Mouse (Mus musculus): ENCODE measurements around the gene Olfr1416. TPM values are rescaled to one million over a fixed set of nuclear protein-coding genes. Genes with fewer than 3 reads are reported as not detected.

Gene Olfr1416
- polyA plus RNA-seq (2014; fragmentation: Illumina TruSeq; extraction: RNeasy Lipid Tissue Mini Kit (QIAGEN cat#74804); ENCODE audit: low read depth, low replicate concordance): not detected

DNA sequence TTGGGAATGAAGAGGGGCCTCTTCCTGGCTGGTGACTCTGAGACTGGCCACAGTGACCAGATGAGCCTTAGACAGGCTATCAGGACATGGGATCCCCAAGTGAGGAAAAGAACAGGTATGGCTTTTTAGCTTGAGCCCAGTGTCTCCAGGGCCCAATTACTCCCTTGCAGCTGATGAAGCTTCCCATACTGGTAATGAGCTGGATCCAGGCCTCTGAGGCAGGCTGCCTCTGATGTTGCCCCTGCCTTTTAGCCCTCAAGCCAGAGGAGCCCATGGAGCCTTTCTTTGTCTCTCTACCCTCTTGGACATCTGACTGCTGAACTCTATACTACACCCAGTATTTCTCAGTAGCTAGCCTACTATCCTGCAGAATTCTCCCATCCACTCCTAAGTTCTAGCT, at the start of gene Olfr1416:
TSS of gene Olfr1416 (minus strand) at position 101 of the 400 bp plus-strand sequence.

DNA sequence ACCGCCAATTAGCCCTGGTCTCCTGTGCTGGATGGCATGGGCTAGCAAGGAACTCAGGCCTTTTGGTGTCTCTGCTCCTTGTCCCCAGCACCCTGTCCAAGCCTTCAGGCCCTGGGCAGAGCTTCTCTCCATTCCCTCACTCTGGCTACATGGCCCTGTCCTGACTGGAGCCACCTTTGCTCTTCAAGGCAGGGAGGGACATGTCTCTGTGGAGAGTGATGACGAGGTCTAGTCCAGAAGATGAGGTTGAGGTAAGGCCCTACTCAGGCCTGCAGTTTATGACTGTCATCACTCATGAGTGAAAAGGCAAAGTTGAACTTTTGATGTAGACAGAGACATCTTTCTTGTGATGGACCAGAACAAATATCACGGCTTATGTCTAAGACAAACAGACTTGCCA, 33.6 kb upstream of the Olfr1416 start, which contains the start of gene Olfr1414:
TSS of gene Olfr1414 (minus strand) at position 101 of the 400 bp plus-strand sequence.

DNA sequence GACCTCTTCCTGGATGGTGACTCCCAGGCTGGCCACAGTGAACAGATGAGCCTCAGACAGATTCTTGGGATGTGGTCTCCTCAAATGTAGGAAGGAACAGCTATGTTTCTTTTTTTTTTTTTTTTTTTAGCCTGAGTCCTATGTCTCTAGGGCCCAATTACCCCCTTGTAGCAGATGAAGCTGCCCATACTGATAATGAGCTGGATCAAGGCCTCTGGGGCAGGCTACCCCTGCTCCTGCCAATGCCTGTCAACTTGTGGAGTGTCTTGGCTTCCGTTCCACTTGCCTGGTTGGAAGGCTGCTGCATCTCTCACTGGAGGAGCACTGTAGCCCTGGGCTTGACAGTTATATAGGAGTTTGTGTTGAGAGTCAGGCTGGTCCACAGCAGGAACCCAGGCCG, 11.1 kb upstream of the Olfr1416 start, which contains the start of gene Olfr1415:
TSS of gene Olfr1415 (minus strand) at position 101 of the 400 bp plus-strand sequence.

DNA sequence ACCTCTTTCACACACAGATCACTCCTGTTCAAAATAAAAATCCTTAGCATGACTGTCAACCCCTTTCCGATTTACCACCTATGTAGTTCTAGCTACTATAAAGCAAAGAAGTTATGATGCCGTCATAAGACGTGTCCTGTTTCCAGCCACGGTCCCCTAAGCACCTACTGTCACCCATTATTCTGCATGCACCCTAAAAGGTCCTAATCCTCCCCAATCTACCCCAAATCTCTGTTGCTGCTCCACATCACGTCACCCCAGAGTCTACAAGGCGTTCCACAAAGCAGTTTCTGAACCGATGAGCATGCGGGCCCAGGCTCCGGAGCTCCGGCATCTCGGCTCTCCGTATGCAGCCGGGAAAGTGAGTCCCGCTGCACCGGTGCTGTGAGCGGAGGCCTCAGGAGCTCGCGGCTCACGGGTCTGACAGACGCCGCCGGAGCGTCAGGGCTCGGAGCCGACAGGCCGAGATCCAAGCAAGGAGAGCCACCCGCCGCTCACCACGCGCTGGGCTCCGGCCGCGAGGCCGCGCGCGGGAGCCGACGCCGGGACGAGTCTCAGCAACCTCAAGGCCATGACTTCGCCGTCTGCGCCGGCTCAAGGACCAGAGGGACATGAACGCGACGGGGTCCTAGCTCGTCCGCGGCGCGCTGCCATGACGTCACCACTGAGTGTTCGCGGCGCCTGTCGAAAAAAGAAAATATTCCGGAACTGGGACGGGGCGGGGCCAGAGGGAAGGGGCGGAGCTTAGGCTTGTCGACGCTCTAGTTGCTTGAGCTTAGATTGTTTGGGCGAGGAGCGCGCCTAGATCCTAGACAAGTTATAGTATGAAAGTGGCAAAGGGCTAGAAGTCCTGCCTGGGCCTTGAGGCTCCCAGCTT, 11.5 kb downstream of the Olfr1416 start, which contains the start of gene Ndufa10:
TSS of gene Ndufa10 (minus strand) at position 696 of the 877 bp plus-strand sequence.

Other genes with a start within 250 kb of the Olfr1416 start
- 297 TPM for gene Ndufa10, start 11.3 kb downstream of the Olfr1416 start, polyA plus RNA-seq (2014; fragmentation: Illumina TruSeq; extraction: RNeasy Lipid Tissue Mini Kit (QIAGEN cat#74804); ENCODE audit: low read depth, low replicate concordance)
- gene Olfr1415, start 11.0 kb upstream of the Olfr1416 start, polyA plus RNA-seq (2014; fragmentation: Illumina TruSeq; extraction: RNeasy Lipid Tissue Mini Kit (QIAGEN cat#74804); ENCODE audit: low read depth, low replicate concordance): not detected
- not detected for gene Olfr1414, start 33.5 kb upstream of the Olfr1416 start, polyA plus RNA-seq (2014; fragmentation: Illumina TruSeq; extraction: RNeasy Lipid Tissue Mini Kit (QIAGEN cat#74804); ENCODE audit: low read depth, low replicate concordance)
- gene Olfr1413, start 86.2 kb upstream of the Olfr1416 start, polyA plus RNA-seq (2014; fragmentation: Illumina TruSeq; extraction: RNeasy Lipid Tissue Mini Kit (QIAGEN cat#74804); ENCODE audit: low read depth, low replicate concordance): not detected
- gene Olfr1412, start 100.7 kb upstream of the Olfr1416 start, polyA plus RNA-seq (2014; fragmentation: Illumina TruSeq; extraction: RNeasy Lipid Tissue Mini Kit (QIAGEN cat#74804); ENCODE audit: low read depth, low replicate concordance): not detected
- not detected for gene Olfr1411, start 109.3 kb upstream of the Olfr1416 start, polyA plus RNA-seq (2014; fragmentation: Illumina TruSeq; extraction: RNeasy Lipid Tissue Mini Kit (QIAGEN cat#74804); ENCODE audit: low read depth, low replicate concordance)
- not detected for gene Olfr1410, start 120.7 kb upstream of the Olfr1416 start, polyA plus RNA-seq (2014; fragmentation: Illumina TruSeq; extraction: RNeasy Lipid Tissue Mini Kit (QIAGEN cat#74804); ENCODE audit: low read depth, low replicate concordance)
- not detected for gene Olfr12, start 132.7 kb upstream of the Olfr1416 start, polyA plus RNA-seq (2014; fragmentation: Illumina TruSeq; extraction: RNeasy Lipid Tissue Mini Kit (QIAGEN cat#74804); ENCODE audit: low read depth, low replicate concordance)
- 104 TPM for gene Cops9, start 156.9 kb upstream of the Olfr1416 start, polyA plus RNA-seq (2014; fragmentation: Illumina TruSeq; extraction: RNeasy Lipid Tissue Mini Kit (QIAGEN cat#74804); ENCODE audit: low read depth, low replicate concordance)
- not detected for gene Otos, start 163.7 kb upstream of the Olfr1416 start, polyA plus RNA-seq (2014; fragmentation: Illumina TruSeq; extraction: RNeasy Lipid Tissue Mini Kit (QIAGEN cat#74804); ENCODE audit: low read depth, low replicate concordance)

All from kidney, adult 10 weeks (tissue).